Mouse (Mus musculus): ENCODE results near the gene Tecpr2. TPM values are rescaled to one million over a fixed set of nuclear protein-coding genes. Genes with fewer than 3 reads are reported as not detected.

Tecpr2 gene
- polyA plus RNA-seq, 1 experiment from 2014 or later: 3.3 TPM

DNA sequence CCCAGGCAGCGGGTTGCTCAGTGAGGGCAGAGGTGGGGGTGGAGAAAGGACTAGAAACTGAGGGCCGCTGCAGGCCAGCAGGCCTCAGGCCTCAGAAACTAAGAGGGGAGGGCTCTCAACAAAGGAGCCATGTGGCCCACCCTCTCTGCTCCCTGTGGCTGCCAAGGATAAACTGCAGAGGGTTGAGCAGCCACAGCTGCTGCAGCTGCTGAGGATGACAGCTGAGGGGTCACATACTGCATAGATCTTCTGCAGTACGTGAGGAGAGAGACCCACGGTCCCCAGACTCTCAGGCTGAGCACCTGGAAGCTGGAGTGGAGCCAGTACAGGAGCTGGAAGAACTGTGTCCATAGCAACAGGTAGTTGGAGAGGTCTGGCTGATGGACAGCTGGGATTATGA lies 95.5 kb downstream of the Tecpr2 start:
- peak; percentile 69 for ATAC-seq (ENCODE audit: insufficient read depth, low FRiP score, low read depth)
- H3K4me1 ChIP-seq: peaks cover 14% of the 10 kb centered on the region; the same call in 1 of the 2 replicates
- no peaks in the 10 kb centered on the region for H3K27me3 ChIP-seq (replicated peaks)
- no peak overlapping the region for H3K9ac ChIP-seq
- H3K4me3 ChIP-seq (replicated peaks): no peak overlapping the region
- no peaks in the 10 kb centered on the region for H3K36me3 ChIP-seq
- WGBS: 40% methylated on average over 4 of the region's 4 CpGs
- H3K9me3 ChIP-seq: no peaks in the 10 kb centered on the region
- no peak overlapping the region for H3K4me2 ChIP-seq
- peak overlapping the region; percentile 16; the same call in 1 of the 2 replicates for H3K27ac ChIP-seq

DNA sequence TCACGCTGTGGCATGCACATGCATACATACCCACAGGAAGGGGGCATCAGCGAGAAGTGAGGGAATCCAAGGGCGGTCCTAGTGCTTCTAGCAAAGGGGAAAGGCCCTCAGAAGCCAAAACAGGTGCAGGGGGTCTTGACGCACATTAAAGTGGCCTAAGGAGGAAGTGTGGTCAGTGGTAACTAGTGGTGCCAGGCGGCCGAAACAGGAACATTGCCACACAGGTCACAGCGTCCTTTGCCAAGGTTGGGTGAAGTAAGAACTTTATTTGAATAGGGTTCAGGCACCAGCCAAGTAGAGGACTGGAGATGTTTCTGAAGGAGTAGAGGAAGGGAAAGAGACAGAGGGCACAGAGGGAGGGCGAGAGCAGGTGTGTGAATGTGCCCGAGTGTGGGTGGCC lies 96.1 kb downstream of the Tecpr2 start:
- H3K27ac ChIP-seq: no peak overlapping the region
- no peak overlapping the region for H3K4me2 ChIP-seq
- H3K4me1 ChIP-seq: peaks cover 14% of the 10 kb centered on the region; the same call in 1 of the 2 replicates
- no peaks in the 10 kb centered on the region for H3K27me3 ChIP-seq (replicated peaks)
- no peaks in the 10 kb centered on the region for H3K36me3 ChIP-seq
- H3K4me3 ChIP-seq (replicated peaks): no peak overlapping the region
- no peak overlapping the region for H3K9ac ChIP-seq
- no peaks in the 10 kb centered on the region for H3K9me3 ChIP-seq
- 75% methylated on average over 9 of the region's 9 CpGs for WGBS
- ATAC-seq (ENCODE audit: insufficient read depth, low FRiP score, low read depth): no peak

DNA sequence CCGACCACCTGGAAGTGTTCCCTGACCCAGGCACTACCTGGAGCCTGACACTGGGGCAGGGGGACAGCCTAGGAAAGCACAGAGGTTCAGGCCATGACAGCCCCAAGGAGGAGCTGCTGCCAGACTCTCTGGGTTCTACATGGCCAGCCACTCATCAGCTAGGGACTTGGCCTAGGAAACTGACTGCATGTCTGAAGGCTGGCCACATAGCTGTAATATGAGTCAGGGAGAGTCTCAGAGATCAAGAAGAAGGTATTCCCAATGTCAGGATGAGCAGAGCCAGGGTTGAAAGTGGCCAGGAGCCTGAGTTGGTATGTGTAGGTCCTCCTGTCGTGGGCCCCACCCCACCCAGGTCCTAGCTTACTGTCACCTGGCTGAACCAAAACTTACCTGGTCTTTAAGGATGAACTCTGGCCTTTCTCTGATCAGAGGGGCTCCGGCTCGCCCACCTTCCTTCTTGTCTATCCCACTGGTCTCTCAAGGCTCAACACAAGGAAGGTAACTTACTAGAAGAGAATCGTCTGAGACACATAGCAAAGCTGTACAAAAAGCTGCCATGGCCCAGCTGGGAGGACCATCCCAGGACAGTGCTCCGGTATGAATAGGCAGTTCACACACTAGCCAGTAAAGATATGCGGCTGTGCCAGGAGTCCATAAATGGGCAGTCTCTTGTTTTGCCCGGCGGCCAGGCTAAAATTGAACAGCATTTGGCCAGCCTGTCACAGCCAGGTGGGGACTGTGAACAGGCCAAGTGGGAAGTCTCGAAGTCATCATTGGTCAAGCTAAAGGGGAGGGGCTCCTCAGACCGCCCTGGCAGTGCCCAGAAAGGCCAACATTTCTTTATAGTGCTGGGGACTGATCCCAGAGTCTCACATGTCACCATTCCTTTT lies 97.7 kb downstream of the Tecpr2 start:
- no peak for ATAC-seq (ENCODE audit: insufficient read depth, low FRiP score, low read depth)
- no peaks in the 10 kb centered on the region for H3K27me3 ChIP-seq (replicated peaks)
- H3K27ac ChIP-seq: no peak overlapping the region
- H3K4me2 ChIP-seq: no peak overlapping the region
- no peaks in the 10 kb centered on the region for H3K36me3 ChIP-seq
- H3K4me3 ChIP-seq (replicated peaks): no peak overlapping the region
- peaks cover 22% of the 10 kb centered on the region; the same call in 1 of the 2 replicates for H3K4me1 ChIP-seq
- H3K9me3 ChIP-seq: no peaks in the 10 kb centered on the region
- WGBS: 85% methylated on average over 11 of the region's 11 CpGs
- no peak overlapping the region for H3K9ac ChIP-seq

DNA sequence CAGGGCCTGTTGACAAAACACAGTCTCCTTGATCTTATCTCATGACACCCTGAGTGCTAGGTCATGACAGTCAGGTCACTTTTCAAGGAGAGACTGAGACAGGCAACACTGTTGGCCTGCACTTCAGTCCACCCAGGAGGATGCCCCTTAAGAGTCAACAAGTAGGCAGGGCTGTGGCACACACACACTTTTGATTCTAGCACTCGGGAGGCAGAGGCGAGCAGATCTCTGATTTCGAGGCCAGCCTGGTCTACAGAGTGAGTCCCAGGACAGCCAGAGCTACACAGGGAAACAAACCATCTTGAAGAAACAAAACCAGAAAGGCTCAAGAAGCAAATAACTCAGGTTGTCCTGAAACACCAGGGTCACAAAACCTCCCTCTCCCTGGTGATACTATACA lies 100.3 kb downstream of the Tecpr2 start:
- Histone ChIP-seq H3K27ac (no peak overlapping the region), H3K9me3 (no peaks in the 10 kb centered on the region), H3K4me2 (no peak overlapping the region), H3K27me3 (replicated peaks) (no peaks in the 10 kb centered on the region), H3K36me3 (no peaks in the 10 kb centered on the region), H3K9ac (no peak overlapping the region), H3K4me3 (replicated peaks) (no peak overlapping the region), H3K4me1 (peaks cover 19% of the 10 kb centered on the region; the same call in 1 of the 2 replicates)
- WGBS: 95% methylated on average over 3 of the region's 3 CpGs
- no peak for ATAC-seq (ENCODE audit: insufficient read depth, low FRiP score, low read depth)

DNA sequence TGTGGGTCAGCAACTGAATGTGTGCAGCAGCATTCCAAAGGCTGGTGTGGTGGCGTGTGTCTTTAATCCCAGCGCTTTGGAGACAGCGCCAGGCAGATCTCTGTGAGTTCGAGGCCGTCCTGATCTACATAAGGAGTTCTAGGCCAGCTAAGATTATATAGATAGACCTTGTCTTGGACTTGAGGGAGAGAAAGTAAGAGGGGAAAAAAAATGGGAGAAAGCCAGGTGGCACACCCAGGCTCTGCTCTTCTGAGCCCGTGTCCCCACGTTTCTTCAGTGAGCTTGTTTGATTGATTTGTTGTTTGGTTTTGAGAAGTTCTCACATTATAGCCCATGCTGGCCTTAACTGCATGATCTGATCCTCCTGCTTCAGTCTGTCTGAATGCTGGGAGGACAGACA lies 101.4 kb downstream of the Tecpr2 start:
- Histone ChIP-seq H3K27me3 (replicated peaks) (no peaks in the 10 kb centered on the region), H3K36me3 (no peaks in the 10 kb centered on the region), H3K4me2 (no peak overlapping the region), H3K9me3 (no peaks in the 10 kb centered on the region), H3K4me3 (replicated peaks) (no peak overlapping the region), H3K4me1 (peaks cover 15% of the 10 kb centered on the region; the same call in 1 of the 2 replicates), H3K9ac (no peak overlapping the region), H3K27ac (no peak overlapping the region)
- WGBS: 86% methylated on average over 7 of the region's 7 CpGs
- ATAC-seq (ENCODE audit: insufficient read depth, low FRiP score, low read depth): no peak

DNA sequence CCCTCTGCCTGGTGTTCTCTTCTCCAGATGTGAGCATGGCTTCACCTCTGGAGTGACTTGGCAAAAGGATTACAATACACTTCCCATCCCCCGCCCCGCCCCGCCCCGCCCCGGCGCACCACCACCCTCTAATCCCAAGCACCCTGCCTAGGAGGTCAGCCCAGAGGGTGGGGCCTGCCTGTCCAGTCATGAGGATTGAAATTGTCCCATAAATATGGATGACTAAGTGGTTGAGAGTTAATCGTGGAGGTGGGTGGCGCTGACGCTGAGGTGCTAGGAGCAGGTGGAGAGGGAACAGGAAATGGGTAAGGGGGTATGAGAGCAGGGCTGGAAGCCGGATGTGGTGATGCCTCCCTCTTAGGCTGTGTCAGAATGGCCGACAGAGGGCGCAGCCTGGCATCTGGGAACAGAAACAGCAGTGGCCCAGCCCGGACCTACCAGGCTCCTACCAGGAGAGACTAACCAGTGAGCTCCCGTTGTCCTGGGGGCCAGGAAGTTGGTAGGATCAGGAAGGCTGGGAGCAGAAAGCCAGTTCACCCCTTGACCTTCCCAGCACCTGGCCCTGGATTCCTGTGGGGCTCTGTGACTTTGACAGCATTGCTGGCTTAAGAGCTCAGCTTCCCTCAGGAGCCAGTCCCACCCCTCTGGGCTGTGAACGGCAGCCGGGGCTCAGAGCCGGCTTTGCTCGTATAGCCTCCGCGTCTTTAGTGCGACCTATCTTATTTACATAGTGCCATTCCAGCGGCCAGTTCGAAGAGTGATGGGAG lies 102.5 kb downstream of the Tecpr2 start:
- peak overlapping the region; percentile 40; the same call in 1 of the 2 replicates for H3K9ac ChIP-seq
- H3K4me1 ChIP-seq: peaks cover 15% of the 10 kb centered on the region; the same call in 1 of the 2 replicates
- H3K9me3 ChIP-seq: no peaks in the 10 kb centered on the region
- H3K36me3 ChIP-seq: no peaks in the 10 kb centered on the region
- peak overlapping the region; percentile 61 for H3K4me2 ChIP-seq
- H3K27me3 ChIP-seq (replicated peaks): no peaks in the 10 kb centered on the region
- WGBS: 4% methylated on average over 23 of the region's 23 CpGs
- peak overlapping the region; percentile 57 for H3K4me3 ChIP-seq (replicated peaks)
- peak overlapping the region; percentile 85 for H3K27ac ChIP-seq
- ATAC-seq (ENCODE audit: insufficient read depth, low FRiP score, low read depth): peak; percentile 89

DNA sequence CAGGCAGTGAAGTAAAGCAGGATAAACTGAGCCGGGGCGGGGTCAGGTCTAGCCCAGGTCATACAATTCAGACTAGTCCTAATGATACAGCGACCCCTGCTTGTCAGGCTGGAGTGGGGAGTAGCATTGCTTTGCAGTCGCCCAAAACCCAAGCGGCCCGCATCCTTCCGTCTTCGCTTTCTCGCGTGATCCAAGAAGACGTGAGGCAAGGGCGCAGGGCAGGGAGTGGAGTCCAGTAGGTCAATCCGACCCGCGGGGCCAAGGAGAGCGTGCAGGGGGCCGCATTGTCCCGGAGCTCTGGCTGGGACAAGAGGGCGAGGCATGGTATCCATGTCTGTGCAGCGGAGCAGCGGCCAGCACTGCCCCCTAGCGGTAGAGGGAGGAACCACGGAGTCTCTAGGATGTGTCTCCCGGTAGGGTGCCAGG lies 103.1 kb downstream of the Tecpr2 start:
- peak overlapping the region; percentile 40; the same call in 1 of the 2 replicates for H3K9ac ChIP-seq
- H3K4me3 ChIP-seq (replicated peaks): peak overlapping the region; percentile 57
- WGBS: under 1% methylated on average over 24 of the region's 24 CpGs
- H3K36me3 ChIP-seq: no peaks in the 10 kb centered on the region
- no peaks in the 10 kb centered on the region for H3K27me3 ChIP-seq (replicated peaks)
- H3K9me3 ChIP-seq: no peaks in the 10 kb centered on the region
- peaks cover 15% of the 10 kb centered on the region; the same call in 1 of the 2 replicates for H3K4me1 ChIP-seq
- H3K27ac ChIP-seq: peak overlapping the region; percentile 85
- H3K4me2 ChIP-seq: peak overlapping the region; percentile 61
- peak; percentile 91 for ATAC-seq (ENCODE audit: insufficient read depth, low FRiP score, low read depth)

DNA sequence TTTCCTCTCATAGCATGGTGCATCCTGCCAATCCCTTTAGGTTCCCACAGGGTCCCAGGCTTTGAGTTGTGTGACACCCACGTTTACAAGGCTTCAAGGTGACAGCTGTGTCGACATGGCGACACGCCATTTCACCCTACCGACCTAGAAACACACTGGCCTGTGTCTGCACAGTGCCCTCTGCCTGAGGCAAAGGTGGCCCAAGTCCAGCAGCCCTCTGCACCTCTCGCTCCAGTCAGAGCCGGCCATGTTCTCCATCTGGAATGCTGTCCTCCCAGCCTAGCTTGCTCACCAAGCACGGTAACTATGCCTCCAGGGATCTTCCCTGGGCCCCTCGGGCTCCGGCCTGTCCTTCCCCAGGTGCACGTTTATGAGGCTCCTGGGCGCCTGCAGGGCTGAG lies 103.7 kb downstream of the Tecpr2 start:
- H3K27me3 ChIP-seq (replicated peaks): no peaks in the 10 kb centered on the region
- H3K9me3 ChIP-seq: no peaks in the 10 kb centered on the region
- H3K4me3 ChIP-seq (replicated peaks): 0 out of 2 replicates have a peak overlapping the region, but pooled peaks have one; percentile 57
- WGBS: 79% methylated on average over 12 of the region's 12 CpGs
- peaks cover 15% of the 10 kb centered on the region; the same call in 1 of the 2 replicates for H3K4me1 ChIP-seq
- no peaks in the 10 kb centered on the region for H3K36me3 ChIP-seq
- ATAC-seq (ENCODE audit: insufficient read depth, low FRiP score, low read depth): no peak
- peak overlapping the region; percentile 61 for H3K4me2 ChIP-seq
- no peak overlapping the region for H3K9ac ChIP-seq
- 0 out of 2 replicates have a peak overlapping the region, but pooled peaks have one; percentile 85 for H3K27ac ChIP-seq

DNA sequence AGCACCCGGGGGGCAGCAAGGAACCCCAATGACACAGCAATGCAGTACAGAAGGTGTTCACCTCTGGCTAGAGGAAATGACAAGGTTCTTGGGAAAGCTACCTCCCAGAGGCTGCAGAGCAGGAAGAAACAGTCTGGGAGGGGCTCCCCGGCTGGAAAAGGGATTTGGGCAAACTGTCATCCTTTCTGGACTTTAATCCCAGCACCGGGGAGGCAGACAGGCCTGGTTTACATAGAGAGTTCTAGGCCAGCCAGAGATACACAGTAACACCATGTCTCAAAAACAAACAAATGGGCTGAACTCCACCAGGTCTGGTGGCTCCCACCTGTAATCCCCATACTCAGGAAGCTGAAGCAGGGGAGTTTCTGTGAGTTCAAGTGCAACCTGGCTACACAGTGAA lies 104.2 kb downstream of the Tecpr2 start:
- Histone ChIP-seq H3K4me1 (peaks cover 15% of the 10 kb centered on the region; the same call in 1 of the 2 replicates), H3K4me2 (no peak overlapping the region), H3K27me3 (replicated peaks) (no peaks in the 10 kb centered on the region), H3K36me3 (no peaks in the 10 kb centered on the region), H3K9ac (no peak overlapping the region), H3K4me3 (replicated peaks) (no peak overlapping the region), H3K9me3 (no peaks in the 10 kb centered on the region), H3K27ac (no peak overlapping the region)
- no peak for ATAC-seq (ENCODE audit: insufficient read depth, low FRiP score, low read depth)
- 80% methylated on average over 3 of the region's 3 CpGs for WGBS

DNA sequence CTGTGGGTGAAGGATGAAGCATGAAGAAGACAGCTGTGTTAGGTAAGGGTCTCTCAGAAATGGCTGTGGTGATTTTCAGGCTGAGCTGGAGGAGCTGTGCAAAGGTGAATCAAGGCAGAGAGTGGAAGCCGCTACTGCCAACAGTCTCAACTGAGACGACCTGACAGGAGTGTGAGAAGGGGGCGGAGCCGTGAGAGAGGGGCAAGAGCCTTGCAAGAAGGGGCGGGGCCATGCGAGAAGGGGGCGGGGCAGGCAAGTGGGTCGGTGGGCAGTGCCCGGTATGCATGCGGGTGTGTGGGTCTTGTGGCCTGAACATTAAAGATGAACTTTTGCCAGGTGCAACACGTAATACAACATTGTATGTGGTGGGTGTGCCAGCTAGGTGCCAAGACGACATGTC lies 105.6 kb downstream of the Tecpr2 start:
- no peak for ATAC-seq (ENCODE audit: insufficient read depth, low FRiP score, low read depth)
- 33% methylated on average over 12 of the region's 12 CpGs for WGBS
- H3K36me3 ChIP-seq: no peaks in the 10 kb centered on the region

DNA sequence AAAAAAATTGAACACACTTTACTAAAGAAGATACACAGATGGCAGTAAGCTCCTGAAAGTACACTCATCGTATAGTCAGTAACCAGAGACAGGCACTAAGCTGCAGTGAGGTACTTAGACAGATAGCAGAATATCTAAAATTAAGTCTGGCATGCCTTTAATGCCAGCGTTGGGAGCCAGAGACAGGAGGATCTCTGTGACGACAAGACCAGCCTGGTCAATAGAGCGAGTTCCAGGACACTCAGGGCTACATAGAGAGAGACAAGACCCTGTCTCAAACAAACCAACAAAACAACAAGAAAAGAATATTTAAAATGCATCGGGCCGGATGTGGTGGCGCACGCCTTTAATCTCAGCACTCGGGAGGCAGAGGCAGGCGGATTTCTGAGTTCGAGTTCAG lies 109.0 kb downstream of the Tecpr2 start:
- Histone ChIP-seq H3K9ac (no peak overlapping the region), H3K27me3 (replicated peaks) (no peaks in the 10 kb centered on the region), H3K4me3 (replicated peaks) (no peak overlapping the region), H3K36me3 (no peaks in the 10 kb centered on the region), H3K4me2 (no peak overlapping the region), H3K4me1 (peaks cover 5% of the 10 kb centered on the region; the same call in 1 of the 2 replicates), H3K9me3 (no peaks in the 10 kb centered on the region), H3K27ac (no peak overlapping the region)
- ATAC-seq (ENCODE audit: insufficient read depth, low FRiP score, low read depth): no peak
- 96% methylated on average over 11 of the region's 11 CpGs for WGBS

More for the DNA sequence above, 105.6 kb downstream of the Tecpr2 start:
- Histone ChIP-seq H3K4me3 (replicated peaks) (no peak overlapping the region), H3K4me2 (no peak overlapping the region), H3K27ac (no peak overlapping the region), H3K27me3 (replicated peaks) (no peaks in the 10 kb centered on the region), H3K9me3 (no peaks in the 10 kb centered on the region), H3K9ac (no peak overlapping the region), H3K4me1 (peaks cover 15% of the 10 kb centered on the region; the same call in 1 of the 2 replicates)

Data from stomach, embryonic 15.5 days (tissue).